Mouse (Mus musculus): ENCODE measurements around the gene Dnttip1.
A peak's percentile ranks its signal among the peaks of the same experiment; 100 is the strongest.
"Not testable (repeated sequence)": the region's sequence is repeated elsewhere in the genome, so short reads cannot be mapped to it uniquely, and the experiment has no call there.

Dnttip1 gene

GRCm38 (mm10) chr2:164781876-164782275 lies 36.1 kb downstream of the Dnttip1 start:
- no peak for DNase-seq (ENCODE audit: low read depth)

- no peak for DNase-seq (ENCODE audit: low read depth)
These were observed 38.3 kb downstream of the Dnttip1 start for GRCm38 (mm10) chr2:164783926-164784581.

- no peak for DNase-seq (ENCODE audit: low read depth)
These were observed 39.2 kb downstream of the Dnttip1 start for GRCm38 (mm10) chr2:164784869-164785420.

- DNase-seq (ENCODE audit: low read depth) = peak; percentile 39
These were observed 40.0 kb downstream of the Dnttip1 start, which contains the start of gene Snx21 for GRCm38 (mm10) chr2:164785481-164786387. Snx21 (plus strand) TSS chr2:164785823.

GRCm38 (mm10) chr2:164786388-164786885 lies 40.7 kb downstream of the Dnttip1 start:
- no peak for DNase-seq (ENCODE audit: low read depth)

GRCm38 (mm10) chr2:164787032-164787431 lies 41.2 kb downstream of the Dnttip1 start:
- no peak for DNase-seq (ENCODE audit: low read depth)

- DNase-seq (ENCODE audit: low read depth) = no peak
These were observed 42.0 kb downstream of the Dnttip1 start for GRCm38 (mm10) chr2:164787779-164788178.

- no peak for DNase-seq (ENCODE audit: low read depth)
These were observed 42.6 kb downstream of the Dnttip1 start for GRCm38 (mm10) chr2:164788411-164788810.

- no peak for DNase-seq (ENCODE audit: low read depth)
These were observed 44.7 kb downstream of the Dnttip1 start for GRCm38 (mm10) chr2:164790451-164790850.

GRCm38 (mm10) chr2:164791841-164792261 lies 46.1 kb downstream of the Dnttip1 start:
- DNase-seq (ENCODE audit: low read depth) = no peak

GRCm38 (mm10) chr2:164792400-164793190 lies 46.8 kb downstream of the Dnttip1 start:
- no peak for DNase-seq (ENCODE audit: low read depth)

GRCm38 (mm10) chr2:164793236-164793635 lies 47.5 kb downstream of the Dnttip1 start:
- peak; percentile 51 for DNase-seq (ENCODE audit: low read depth)

- no peak for DNase-seq (ENCODE audit: low read depth)
These were observed 48.0 kb downstream of the Dnttip1 start for GRCm38 (mm10) chr2:164793772-164794171.

- peak; percentile 82 for DNase-seq (ENCODE audit: low read depth)
These were observed 48.5 kb downstream of the Dnttip1 start for GRCm38 (mm10) chr2:164794293-164794692.

- DNase-seq (ENCODE audit: low read depth) = no peak
These were observed 50.1 kb downstream of the Dnttip1 start for GRCm38 (mm10) chr2:164795868-164796267.

GRCm38 (mm10) chr2:164798554-164798953 lies 52.8 kb downstream of the Dnttip1 start:
- DNase-seq (ENCODE audit: low read depth) = not testable (repeated sequence)

- DNase-seq (ENCODE audit: low read depth) = no peak
These were observed 54.6 kb downstream of the Dnttip1 start for GRCm38 (mm10) chr2:164800252-164801004.

- DNase-seq (ENCODE audit: low read depth) = no peak
These were observed 57.6 kb downstream of the Dnttip1 start for GRCm38 (mm10) chr2:164803201-164803920.

GRCm38 (mm10) chr2:164803921-164804313 lies 58.1 kb downstream of the Dnttip1 start:
- DNase-seq (ENCODE audit: low read depth) = no peak
